Mouse (Mus musculus): ENCODE measurements around the gene Nlk. TPM values are rescaled to one million over a fixed set of nuclear protein-coding genes. Genes with fewer than 3 reads are reported as not detected.

The Nlk gene
- polyA plus RNA-seq, 1 experiment from 2014 or later: 34.1 TPM

Other genes starting within 250 kb of the Nlk start
- 15.7 and 16.2 TPM in 2 replicates for gene Slc46a1, start 231.7 kb downstream of the Nlk start, polyA plus RNA-seq (2015; fragmentation: Nextera tagmentation; extraction: Ambion mirVana)
- gene Sarm1, start 199.6 kb downstream of the Nlk start, polyA plus RNA-seq (2015; fragmentation: Nextera tagmentation; extraction: Ambion mirVana): 34.6 and 36.2 TPM in 2 replicates
- gene Vtn, start 198.3 kb downstream of the Nlk start, polyA plus RNA-seq (2015; fragmentation: Nextera tagmentation; extraction: Ambion mirVana): 38.4 and 53.3 TPM in 2 replicates
- gene Sebox, start 193.9 kb downstream of the Nlk start, polyA plus RNA-seq (2015; fragmentation: Nextera tagmentation; extraction: Ambion mirVana): 0.14 and 0.36 TPM in 2 replicates
- 85.9 and 86.6 TPM in 2 replicates for gene Tmem199, start 185.2 kb downstream of the Nlk start, polyA plus RNA-seq (2015; fragmentation: Nextera tagmentation; extraction: Ambion mirVana)
- 170 and 176 TPM in 2 replicates for gene Poldip2, start 185.2 kb downstream of the Nlk start, polyA plus RNA-seq (2015; fragmentation: Nextera tagmentation; extraction: Ambion mirVana)
- gene Tnfaip1, start 161.0 kb downstream of the Nlk start, polyA plus RNA-seq (2015; fragmentation: Nextera tagmentation; extraction: Ambion mirVana): 65.6 and 71.9 TPM in 2 replicates
- 92.2 and 114 TPM in 2 replicates for gene Ift20, start 161.0 kb downstream of the Nlk start, polyA plus RNA-seq (2015; fragmentation: Nextera tagmentation; extraction: Ambion mirVana)
- gene Tmem97, start 146.6 kb downstream of the Nlk start, polyA plus RNA-seq (2015; fragmentation: Nextera tagmentation; extraction: Ambion mirVana): 45.9 and 49.0 TPM in 2 replicates
- 39.5 and 39.8 TPM in 2 replicates for gene Ccnq, start 54.4 kb upstream of the Nlk start, polyA plus RNA-seq (2015; fragmentation: Nextera tagmentation; extraction: Ambion mirVana)
- 24.2 and 25.2 TPM in 2 replicates for gene Lyrm9, start 129.2 kb upstream of the Nlk start, polyA plus RNA-seq (2015; fragmentation: Nextera tagmentation; extraction: Ambion mirVana)
- gene Nos2, start 223.4 kb upstream of the Nlk start, polyA plus RNA-seq (2015; fragmentation: Nextera tagmentation; extraction: Ambion mirVana): 0.57 and 0.65 TPM in 2 replicates

Data from forebrain, embryonic 13.5 days (tissue).